In the genomic region with DNA sequence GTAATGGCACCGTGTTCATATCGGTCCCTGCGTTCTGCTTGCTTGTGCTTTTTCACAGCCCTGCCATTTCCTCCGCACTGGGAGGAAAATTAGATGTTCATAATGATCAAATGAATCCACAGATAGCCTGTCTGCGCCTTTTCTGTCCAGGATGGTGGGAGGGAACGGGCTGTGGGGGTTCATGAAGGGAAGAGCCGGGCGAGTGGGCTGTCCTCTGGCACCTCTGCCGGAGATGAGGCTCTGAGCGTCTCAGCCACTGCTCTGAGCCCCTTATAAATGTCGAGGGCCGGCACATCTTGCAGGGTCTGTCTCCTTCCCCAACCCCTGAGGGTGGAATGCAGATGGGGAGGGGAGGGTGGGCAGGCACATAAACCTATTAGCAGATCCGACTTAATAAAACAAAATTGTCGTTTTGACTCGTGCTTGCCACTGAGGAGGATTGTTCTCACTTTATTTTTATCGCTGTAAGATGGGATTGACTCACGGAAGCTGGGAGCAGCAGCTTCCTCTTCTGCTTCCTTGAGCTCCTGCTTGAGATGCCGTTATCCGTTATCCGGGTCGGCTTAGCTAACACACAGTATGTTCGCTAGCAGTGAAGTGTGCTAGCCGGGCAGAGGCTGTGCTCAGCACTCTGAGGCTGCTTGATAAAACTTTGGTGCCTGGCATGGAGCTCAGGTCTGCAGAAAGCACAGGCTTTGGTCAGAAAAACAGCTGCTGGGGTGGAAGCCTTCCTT, we compare ENCODE assay signal across 15 mouse cellular contexts.
A peak's percentile ranks its signal among the peaks of the same experiment; 100 is the strongest.
DNase-seq lines count a peak whose midpoint lies in the region; ATAC-seq lines count a peak whose summit lies in the region.
"Had no signal": no experiment of that assay in that cellular context is flagged by ENCODE, and none has a peak within 500 bp of the region (broad histone marks: within the 10 kb centered on the region; RNA-seq: fewer than 3 reads in every experiment).

No protein-coding gene starts in this region.

- no peak for DNase-seq in forebrain, embryonic 14.5 days (ENCODE audit: low spot score)
- DNase-seq in midbrain, embryonic 11.5 days (ENCODE audit: low spot score, missing footprints): no peak
- no peak for DNase-seq in hindbrain, embryonic 14.5 days (ENCODE audit: low spot score)
- no peak for DNase-seq in T-cell, adult 2 months (ENCODE audit: low spot score)
- DNase-seq: cerebellum, adult 2 months; gastrocnemius, postnatal 36 days; kidney, postnatal 36 days; right cerebral cortex, postnatal 14 days; thymus, adult 2 months had no signal

- 0 out of 2 replicates have a peak overlapping the region, but pooled peaks have one; percentile 17 for H3K9ac ChIP-seq in forebrain, embryonic 16.5 days (replicated peaks; ENCODE audit: low read depth, low read length)
- no peak overlapping the region; the same call in 1 of the 2 replicates for H3K9ac ChIP-seq in forebrain, embryonic 14.5 days (ENCODE audit: low read length)
- 0 out of 2 replicates have a peak overlapping the region, but pooled peaks have one; percentile 20 for H3K9ac ChIP-seq in midbrain, embryonic 12.5 days (replicated peaks)
- H3K9ac ChIP-seq in midbrain, embryonic 11.5 days (ENCODE audit: low read length): no peak overlapping the region
- peak overlapping the region; percentile 20; the same call in 1 of the 2 replicates for H3K9ac ChIP-seq in hindbrain, embryonic 14.5 days
- peak overlapping the region; percentile 41 for H3K9ac ChIP-seq in neural tube, embryonic 13.5 days
- H3K9ac ChIP-seq: heart, embryonic 13.5 days had no signal

- no peaks in the 10 kb centered on the region for H3K9me3 ChIP-seq in forebrain, embryonic 16.5 days (ENCODE audit: control insufficient read depth, low read length)
- no peaks in the 10 kb centered on the region for H3K9me3 ChIP-seq in forebrain, embryonic 14.5 days (replicated peaks; ENCODE audit: control insufficient read depth, low read length)
- H3K9me3 ChIP-seq in midbrain, embryonic 12.5 days: no peaks in the 10 kb centered on the region
- no peaks in the 10 kb centered on the region for H3K9me3 ChIP-seq in midbrain, embryonic 11.5 days (ENCODE audit: control insufficient read depth, low read length)
- H3K9me3 ChIP-seq in hindbrain, embryonic 14.5 days (ENCODE audit: control insufficient read depth, low read length): no peaks in the 10 kb centered on the region
- no peaks in the 10 kb centered on the region for H3K9me3 ChIP-seq in neural tube, embryonic 13.5 days
- H3K9me3 ChIP-seq: heart, embryonic 13.5 days had no signal

- 53% methylated on average over 23 of the region's 23 CpGs for WGBS in forebrain, embryonic 16.5 days
- WGBS in forebrain, embryonic 14.5 days: 57% methylated on average over 23 of the region's 23 CpGs
- 59% methylated on average over 23 of the region's 23 CpGs for WGBS in midbrain, embryonic 12.5 days
- WGBS in midbrain, embryonic 11.5 days: 62% methylated on average over 23 of the region's 23 CpGs
- WGBS in hindbrain, embryonic 14.5 days: 42% methylated on average over 23 of the region's 23 CpGs
- WGBS in neural tube, embryonic 13.5 days: 36% methylated on average over 23 of the region's 23 CpGs

- no peak overlapping the region for H3K27ac ChIP-seq in forebrain, embryonic 16.5 days (ENCODE audit: low read length)
- H3K27ac ChIP-seq in forebrain, embryonic 14.5 days (ENCODE audit: low read depth, low read length): no peak overlapping the region
- H3K27ac ChIP-seq in midbrain, embryonic 12.5 days (replicated peaks): peak overlapping the region; percentile 42
- H3K27ac ChIP-seq in midbrain, embryonic 11.5 days (ENCODE audit: low read depth, low read length): no peak overlapping the region
- peak overlapping the region; percentile 70 for H3K27ac ChIP-seq in hindbrain, embryonic 14.5 days
- peak overlapping the region; percentile 80 for H3K27ac ChIP-seq in neural tube, embryonic 13.5 days (replicated peaks)
- H3K27ac ChIP-seq: heart, embryonic 13.5 days had no signal

- no peak overlapping the region for H3K4me3 ChIP-seq in forebrain, embryonic 16.5 days (replicated peaks; ENCODE audit: low read length)
- no peak overlapping the region for H3K4me3 ChIP-seq in forebrain, embryonic 14.5 days (ENCODE audit: low read depth, low read length)
- no peak overlapping the region for H3K4me3 ChIP-seq in midbrain, embryonic 12.5 days
- no peak overlapping the region for H3K4me3 ChIP-seq in midbrain, embryonic 11.5 days (ENCODE audit: low read depth, low read length)
- H3K4me3 ChIP-seq in hindbrain, embryonic 14.5 days (replicated peaks; ENCODE audit: low read length): no peak overlapping the region
- H3K4me3 ChIP-seq in neural tube, embryonic 13.5 days: no peak overlapping the region
- H3K4me3 ChIP-seq: heart, embryonic 13.5 days had no signal

- no peak for ATAC-seq in forebrain, embryonic 16.5 days
- ATAC-seq in forebrain, embryonic 14.5 days: no peak
- no peak for ATAC-seq in midbrain, embryonic 12.5 days (ENCODE audit: low FRiP score, low read depth)
- ATAC-seq in midbrain, embryonic 11.5 days (ENCODE audit: low FRiP score): no peak
- peak; percentile 35; the same call in 1 of the 2 replicates for ATAC-seq in hindbrain, embryonic 14.5 days (ENCODE audit: low FRiP score)
- ATAC-seq in neural tube, embryonic 13.5 days (ENCODE audit: low read depth): peak; percentile 62; the same call in 1 of the 2 replicates
- ATAC-seq in megakaryocyte-erythroid progenitor cell, adult 5-6 weeks (replicated peaks; ENCODE audit: low FRiP score, low TSS enrichment, poor library complexity, severe bottlenecking): no peak
- ATAC-seq: Patski had no signal

- no peaks in the 10 kb centered on the region for H3K27me3 ChIP-seq in forebrain, embryonic 16.5 days (replicated peaks; ENCODE audit: control insufficient read depth, insufficient read depth, low read length)
- no peaks in the 10 kb centered on the region for H3K27me3 ChIP-seq in forebrain, embryonic 14.5 days (replicated peaks; ENCODE audit: control insufficient read depth, insufficient read depth, low read length)
- H3K27me3 ChIP-seq in midbrain, embryonic 12.5 days: 0 out of 2 replicates have a peak, but pooled peaks cover 3% of the 10 kb centered on the region
- no peaks in the 10 kb centered on the region for H3K27me3 ChIP-seq in midbrain, embryonic 11.5 days (ENCODE audit: control insufficient read depth, insufficient read depth, low read length)
- H3K27me3 ChIP-seq in hindbrain, embryonic 14.5 days (ENCODE audit: control insufficient read depth, insufficient read depth, low read length): no peaks in the 10 kb centered on the region
- H3K27me3 ChIP-seq in neural tube, embryonic 13.5 days: no peaks in the 10 kb centered on the region; the same call in 1 of the 2 replicates
- H3K27me3 ChIP-seq: Patski had no signal

- H3K4me1 ChIP-seq in forebrain, embryonic 16.5 days (replicated peaks; ENCODE audit: control insufficient read depth, insufficient read depth, low read length): no peaks in the 10 kb centered on the region; the same call in 1 of the 2 replicates
- no peaks in the 10 kb centered on the region for H3K4me1 ChIP-seq in forebrain, embryonic 14.5 days (ENCODE audit: control insufficient read depth, insufficient read depth, low read length)
- peaks cover 9% of the 10 kb centered on the region; the same call in 1 of the 2 replicates for H3K4me1 ChIP-seq in midbrain, embryonic 12.5 days
- H3K4me1 ChIP-seq in midbrain, embryonic 11.5 days (ENCODE audit: control insufficient read depth, insufficient read depth, low read length): no peaks in the 10 kb centered on the region
- H3K4me1 ChIP-seq in hindbrain, embryonic 14.5 days (replicated peaks; ENCODE audit: control insufficient read depth, insufficient read depth, low read length): peaks cover 16% of the 10 kb centered on the region; the same call in 1 of the 2 replicates
- peaks cover 33% of the 10 kb centered on the region for H3K4me1 ChIP-seq in neural tube, embryonic 13.5 days (replicated peaks)
- H3K4me1 ChIP-seq: heart, embryonic 13.5 days had no signal

- H3K36me3 ChIP-seq in forebrain, embryonic 16.5 days (ENCODE audit: control insufficient read depth, insufficient read depth): no peaks in the 10 kb centered on the region
- no peaks in the 10 kb centered on the region for H3K36me3 ChIP-seq in forebrain, embryonic 14.5 days (ENCODE audit: control insufficient read depth, insufficient read depth, low read length)
- no peaks in the 10 kb centered on the region; the same call in 1 of the 2 replicates for H3K36me3 ChIP-seq in midbrain, embryonic 12.5 days
- no peaks in the 10 kb centered on the region for H3K36me3 ChIP-seq in midbrain, embryonic 11.5 days (ENCODE audit: control insufficient read depth, insufficient read depth, low read length)
- H3K36me3 ChIP-seq in hindbrain, embryonic 14.5 days (replicated peaks; ENCODE audit: control insufficient read depth, insufficient read depth): no peaks in the 10 kb centered on the region
- no peaks in the 10 kb centered on the region for H3K36me3 ChIP-seq in neural tube, embryonic 13.5 days
- H3K36me3 ChIP-seq: heart, embryonic 13.5 days had no signal

- H3K4me2 ChIP-seq in forebrain, embryonic 16.5 days (ENCODE audit: low read length): no peak overlapping the region
- no peak overlapping the region for H3K4me2 ChIP-seq in forebrain, embryonic 14.5 days (ENCODE audit: low read length)
- no peak overlapping the region for H3K4me2 ChIP-seq in midbrain, embryonic 12.5 days (replicated peaks)
- H3K4me2 ChIP-seq in midbrain, embryonic 11.5 days: no peak overlapping the region
- H3K4me2 ChIP-seq in hindbrain, embryonic 14.5 days (replicated peaks): no peak overlapping the region
- H3K4me2 ChIP-seq in neural tube, embryonic 13.5 days: peak overlapping the region; percentile 24; the same call in 1 of the 2 replicates
- H3K4me2 ChIP-seq: heart, embryonic 13.5 days had no signal

Comparison
In these comparisons a context has a peak if more than half of its experiments do, and no peak if none do; other contexts are left out.
1. H3K27ac ChIP-seq: peak in midbrain, embryonic 12.5 days (single experiment), hindbrain, embryonic 14.5 days (single experiment) and neural tube, embryonic 13.5 days (single experiment); none in forebrain, embryonic 16.5 days (single experiment), forebrain, embryonic 14.5 days (single experiment) and midbrain, embryonic 11.5 days (single experiment).
2. H3K9ac ChIP-seq: peak in forebrain, embryonic 16.5 days (single experiment), midbrain, embryonic 12.5 days (single experiment), hindbrain, embryonic 14.5 days (single experiment) and neural tube, embryonic 13.5 days (single experiment); none in forebrain, embryonic 14.5 days (single experiment) and midbrain, embryonic 11.5 days (single experiment).
3. ATAC-seq: peak in hindbrain, embryonic 14.5 days (single experiment) and neural tube, embryonic 13.5 days (single experiment); none in forebrain, embryonic 16.5 days (single experiment), forebrain, embryonic 14.5 days (single experiment), midbrain, embryonic 12.5 days (single experiment), midbrain, embryonic 11.5 days (single experiment) and megakaryocyte-erythroid progenitor cell, adult 5-6 weeks (single experiment).